Mouse (Mus musculus): ENCODE measurements around the gene Ndufs6. TPM values are rescaled to one million over a fixed set of nuclear protein-coding genes. Genes with fewer than 3 reads are reported as not detected.

Gene Ndufs6
- total RNA-seq, 1 experiment from 2014 or later: 95.3 TPM

GRCm38 (mm10) chr13:73310183-73310929, 18.0 kb downstream of the Ndufs6 start:
- ATAC-seq (replicated peaks; ENCODE audit: low read depth, poor library complexity, severe bottlenecking): peak; percentile 89

GRCm38 (mm10) chr13:73306430-73306829, 21.9 kb downstream of the Ndufs6 start:
- ATAC-seq (replicated peaks; ENCODE audit: low read depth, poor library complexity, severe bottlenecking): no peak

- ATAC-seq (replicated peaks; ENCODE audit: low read depth, poor library complexity, severe bottlenecking): no peak
These were observed 22.3 kb downstream of the Ndufs6 start for GRCm38 (mm10) chr13:73306085-73306410.

GRCm38 (mm10) chr13:73305398-73306084, 22.8 kb downstream of the Ndufs6 start:
- no peak for ATAC-seq (replicated peaks; ENCODE audit: low read depth, poor library complexity, severe bottlenecking)

DNA sequence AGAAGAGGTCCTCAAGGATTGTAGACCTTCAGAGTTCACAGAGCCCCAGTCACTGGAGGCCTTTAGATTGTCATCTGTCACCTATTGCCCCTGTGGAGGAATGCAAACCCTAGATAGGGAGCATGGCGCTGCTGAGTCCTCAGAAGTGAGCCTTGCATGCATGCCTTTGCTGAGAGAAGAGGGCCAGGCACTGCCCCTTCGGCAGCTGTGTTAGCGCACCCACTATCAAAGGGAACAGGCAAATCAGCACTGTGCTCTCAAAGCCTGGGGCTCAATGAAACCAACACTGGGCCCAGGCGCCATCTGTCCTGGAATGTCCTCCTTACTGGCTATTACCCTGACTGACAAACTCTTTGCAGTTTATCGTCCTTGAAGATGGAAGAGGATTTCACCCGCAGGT, 23.6 kb downstream of the Ndufs6 start:
- ATAC-seq (replicated peaks; ENCODE audit: low read depth, poor library complexity, severe bottlenecking): no peak

DNA sequence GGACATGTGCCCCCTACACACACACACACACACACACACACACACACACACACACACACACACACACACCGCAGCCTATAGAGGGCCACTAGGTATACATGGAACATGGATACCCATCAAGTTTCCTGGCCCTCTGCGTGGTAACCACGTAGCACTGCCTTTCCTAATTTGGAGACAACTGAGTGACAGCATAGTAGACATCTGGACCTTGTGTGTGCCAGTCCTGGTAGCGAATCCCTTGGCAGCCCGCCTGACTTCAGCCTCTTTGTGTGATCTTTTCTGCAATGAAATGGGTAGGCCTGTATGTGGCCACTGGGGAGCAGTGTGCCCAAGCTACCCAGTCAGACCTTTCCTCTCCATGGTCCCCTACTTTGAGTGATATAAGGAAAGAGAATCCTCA, 29.0 kb downstream of the Ndufs6 start:
- no peak for ATAC-seq (replicated peaks; ENCODE audit: low read depth, poor library complexity, severe bottlenecking)

- no peak for ATAC-seq (replicated peaks; ENCODE audit: low read depth, poor library complexity, severe bottlenecking)
These were observed 29.6 kb downstream of the Ndufs6 start for GRCm38 (mm10) chr13:73298717-73299116.

GRCm38 (mm10) chr13:73291102-73291501, 37.2 kb downstream of the Ndufs6 start:
- ATAC-seq (replicated peaks; ENCODE audit: low read depth, poor library complexity, severe bottlenecking): no peak

GRCm38 (mm10) chr13:73290206-73290605, 38.1 kb downstream of the Ndufs6 start:
- ATAC-seq (replicated peaks; ENCODE audit: low read depth, poor library complexity, severe bottlenecking): no peak

GRCm38 (mm10) chr13:73283534-73283933, 44.8 kb downstream of the Ndufs6 start:
- no peak for ATAC-seq (replicated peaks; ENCODE audit: low read depth, poor library complexity, severe bottlenecking)

- no peak for ATAC-seq (replicated peaks; ENCODE audit: low read depth, poor library complexity, severe bottlenecking)
These were observed 45.9 kb downstream of the Ndufs6 start for GRCm38 (mm10) chr13:73282407-73282806.

DNA sequence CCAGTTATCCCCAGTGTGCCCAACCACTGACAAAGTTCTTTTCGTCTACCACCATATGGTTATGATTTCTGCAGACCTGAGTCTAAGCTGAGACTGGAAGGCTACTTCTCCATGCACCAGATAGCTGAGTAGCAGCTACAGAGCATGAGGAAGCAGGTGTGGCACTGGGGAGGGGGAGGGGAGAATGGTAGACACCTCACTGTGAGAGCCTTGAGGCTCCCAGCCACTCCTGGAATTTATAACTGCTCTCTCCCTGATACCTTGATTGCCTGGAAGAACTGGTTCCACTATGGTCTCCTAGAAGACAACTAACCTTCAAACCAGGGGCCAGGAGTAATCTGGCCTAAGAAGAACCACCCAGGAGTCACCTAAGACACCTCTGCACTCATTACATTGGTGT, 49.1 kb downstream of the Ndufs6 start:
- ATAC-seq (replicated peaks; ENCODE audit: low read depth, poor library complexity, severe bottlenecking): no peak

DNA sequence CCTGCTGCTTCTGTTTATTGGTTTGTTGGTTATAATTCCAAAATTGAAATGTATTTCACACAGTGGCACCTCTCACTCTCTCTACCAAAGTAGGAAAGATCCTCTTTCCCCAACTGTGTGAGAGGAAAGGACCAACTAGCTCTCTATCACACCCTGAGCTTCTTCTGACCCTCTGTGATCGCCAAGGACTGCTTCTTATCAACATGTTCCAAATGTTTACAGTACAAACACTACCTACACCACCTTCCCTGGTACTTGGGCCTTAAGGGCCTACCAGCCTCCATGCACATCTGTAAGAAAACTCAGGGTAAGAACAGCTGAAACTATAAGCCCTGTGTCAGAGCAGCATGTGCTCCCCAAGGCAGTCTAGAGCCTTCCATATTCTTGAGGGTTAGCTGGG, 50.5 kb downstream of the Ndufs6 start:
- ATAC-seq (replicated peaks; ENCODE audit: low read depth, poor library complexity, severe bottlenecking): no peak

DNA sequence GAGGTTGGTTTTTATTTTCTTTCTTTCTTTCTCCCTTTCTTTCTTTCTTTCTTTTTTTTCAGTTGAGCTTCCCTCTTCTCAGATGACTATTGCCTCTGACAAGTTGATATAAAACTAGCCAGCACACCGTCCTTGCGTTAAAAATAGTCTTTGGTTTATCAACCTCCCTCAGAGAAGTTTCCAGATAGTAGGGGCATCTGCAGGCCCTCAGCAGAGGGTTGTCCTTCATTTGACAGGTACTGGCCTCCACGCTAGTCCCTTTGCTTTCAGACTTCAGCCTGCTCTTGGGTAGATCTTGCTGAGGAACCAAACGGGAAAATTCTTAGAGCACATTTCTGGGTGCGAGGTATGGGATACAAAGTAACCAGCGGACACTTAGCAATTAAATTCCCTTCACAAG, 51.0 kb downstream of the Ndufs6 start:
- no peak for ATAC-seq (replicated peaks; ENCODE audit: low read depth, poor library complexity, severe bottlenecking)

- ATAC-seq (replicated peaks; ENCODE audit: low read depth, poor library complexity, severe bottlenecking): no peak
These were observed 54.8 kb downstream of the Ndufs6 start for GRCm38 (mm10) chr13:73273536-73273935.

- ATAC-seq (replicated peaks; ENCODE audit: low read depth, poor library complexity, severe bottlenecking): no peak
These were observed 55.5 kb downstream of the Ndufs6 start for GRCm38 (mm10) chr13:73272794-73273282.

DNA sequence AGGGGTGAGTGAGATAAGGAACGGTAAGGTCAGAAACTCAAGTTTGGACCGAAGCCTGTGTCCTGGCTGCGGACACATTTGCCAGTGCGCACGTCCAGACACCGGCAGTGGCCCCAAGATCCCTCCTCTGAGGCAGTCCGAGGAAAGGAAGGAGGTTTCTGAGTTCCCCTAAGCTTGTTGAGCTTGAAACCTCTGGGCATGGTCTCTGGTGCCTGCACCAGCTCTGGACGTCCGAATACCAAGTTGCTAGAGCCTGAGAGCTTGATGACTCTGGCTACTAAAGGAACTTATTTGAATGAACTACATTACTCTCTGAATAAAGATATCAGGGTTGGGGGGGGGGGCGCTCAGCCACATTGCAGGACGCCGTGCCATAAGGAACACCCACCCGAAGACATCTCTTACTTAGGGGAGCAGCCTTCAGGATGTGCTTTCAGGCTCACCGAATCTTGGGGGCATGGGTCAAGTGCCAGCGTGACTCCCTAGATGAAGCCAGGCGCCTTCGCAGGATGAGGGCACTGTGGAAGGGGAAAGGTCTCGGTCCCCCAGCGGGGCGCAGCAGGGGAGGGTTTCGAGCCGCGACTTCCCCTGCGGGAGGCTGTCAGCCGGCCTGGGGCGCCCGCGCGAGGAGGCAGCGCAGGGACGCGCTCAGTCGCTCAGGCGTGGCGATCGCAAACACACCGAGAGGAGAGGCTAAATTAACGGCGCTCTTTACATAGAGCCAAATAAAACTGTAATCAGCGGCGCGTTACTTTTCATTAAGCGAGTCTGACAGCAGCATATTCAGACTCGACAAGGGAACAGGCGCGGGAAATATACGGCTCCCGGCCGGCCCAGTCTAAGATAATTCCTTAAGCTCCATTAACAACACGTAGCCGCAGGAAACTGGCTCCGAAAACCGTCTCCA, 56.8 kb downstream of the Ndufs6 start:
- ATAC-seq (replicated peaks; ENCODE audit: low read depth, poor library complexity, severe bottlenecking): no peak

- no peak for ATAC-seq (replicated peaks; ENCODE audit: low read depth, poor library complexity, severe bottlenecking)
These were observed 57.8 kb downstream of the Ndufs6 start for GRCm38 (mm10) chr13:73270451-73271081.

DNA sequence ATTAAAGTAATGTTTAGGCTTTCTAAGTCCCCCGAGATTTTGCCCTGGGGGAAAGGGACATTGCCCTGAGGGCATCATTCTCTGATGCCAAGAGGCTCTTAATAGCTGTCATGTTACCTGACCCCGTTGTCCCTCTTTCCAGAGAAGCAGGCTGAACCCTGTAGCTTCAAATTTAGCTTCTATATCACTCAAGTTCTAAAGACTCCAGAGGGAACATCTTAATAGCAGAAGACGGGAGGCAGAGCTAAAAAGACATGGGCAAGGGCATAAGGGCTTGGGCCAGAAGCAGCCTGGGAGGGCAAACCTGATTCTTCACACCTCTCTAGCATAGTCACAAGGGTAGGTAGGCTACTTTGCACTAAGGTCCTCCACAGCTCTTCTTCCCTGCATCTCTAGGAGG, 58.5 kb downstream of the Ndufs6 start:
- ATAC-seq (replicated peaks; ENCODE audit: low read depth, poor library complexity, severe bottlenecking): no peak

Data from common myeloid progenitor, adult 5-6 weeks (primary cell).